Mouse (Mus musculus) gonadal fat pad, adult 2 months (tissue): Measurements from ENCODE around the gene Efr3b. TPM values are rescaled to one million over a fixed set of nuclear protein-coding genes. Genes with fewer than 3 reads are reported as not detected.

Experiments used
- DNase-seq: peaks from one replicate; pipeline ENCODE4 v3.0.0-alpha.2; 2012; ENCODE audit warnings: low read depth
- polyA plus RNA-seq: library from polyadenylated mRNA; depleted of rRNA; stranded (reverse); fragments of >200 nt; gene quantifications from 2 replicates; pipeline ENCODE4 v1.2.3, GENCODE M21; 2012

Efr3b gene
- polyA plus RNA-seq, 1 experiment = 10.0 TPM

DNA sequence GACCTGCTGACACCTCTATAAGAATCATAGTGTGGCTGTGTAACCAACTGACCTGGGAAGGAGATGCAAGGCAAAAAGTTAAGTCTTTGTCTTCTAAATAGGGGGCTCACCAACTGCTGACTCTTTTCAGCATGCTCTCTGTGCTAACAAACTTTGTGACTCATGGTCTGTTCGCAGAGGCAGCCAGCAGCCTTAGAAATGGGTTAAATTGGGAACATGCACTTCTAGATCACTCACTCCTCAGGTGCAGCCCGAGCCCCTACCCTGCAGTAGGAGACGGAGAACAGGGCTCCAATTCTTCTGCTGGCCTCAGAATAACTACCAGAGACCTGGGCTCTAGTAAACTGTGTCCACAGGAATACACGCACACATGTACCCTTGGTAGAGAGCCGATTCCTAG lies 1.2 kb downstream of the Efr3b start:
- DNase-seq = no peak

DNA sequence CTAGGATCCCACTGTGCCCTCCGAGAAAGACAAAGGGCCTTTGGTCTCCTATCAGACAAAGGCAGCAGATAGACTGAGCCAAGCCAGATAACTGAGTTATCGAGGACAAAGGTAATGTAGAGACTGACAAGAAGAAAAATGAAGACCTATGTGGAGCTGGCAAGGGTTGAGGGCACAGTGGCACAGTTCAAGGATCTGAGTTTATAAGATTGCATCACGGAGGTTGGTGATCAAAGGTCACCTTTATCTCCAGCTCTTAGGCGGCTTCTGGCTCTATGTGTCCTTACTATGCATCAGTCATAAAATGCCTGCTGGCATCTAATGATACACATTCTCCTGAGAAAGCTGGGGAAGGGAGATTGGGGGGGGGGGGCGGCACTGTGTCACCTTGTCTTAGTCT lies 2.6 kb downstream of the Efr3b start:
- DNase-seq = no peak

DNA sequence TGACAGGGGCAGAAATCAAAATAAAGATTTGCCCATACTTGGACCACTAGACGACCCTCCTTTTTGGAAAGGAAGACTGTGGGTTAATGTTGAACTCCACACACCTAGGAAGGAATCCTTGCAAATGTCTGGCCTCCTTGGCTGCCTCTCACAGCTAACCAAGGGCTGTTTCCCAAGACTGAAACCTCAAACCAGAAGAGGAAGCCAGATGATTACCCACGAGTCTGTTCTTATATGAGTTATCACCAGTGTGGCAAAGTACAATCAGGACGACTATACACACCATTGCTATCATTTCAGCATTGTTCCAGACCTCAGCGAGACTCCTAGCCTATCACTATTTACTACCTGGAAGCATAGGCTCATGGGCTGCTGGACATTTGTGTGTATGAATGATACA lies 9.7 kb downstream of the Efr3b start:
- no peak for DNase-seq

GRCm38 (mm10) chr12:4028516-4028915 lies 10.2 kb downstream of the Efr3b start:
- no peak for DNase-seq

DNA sequence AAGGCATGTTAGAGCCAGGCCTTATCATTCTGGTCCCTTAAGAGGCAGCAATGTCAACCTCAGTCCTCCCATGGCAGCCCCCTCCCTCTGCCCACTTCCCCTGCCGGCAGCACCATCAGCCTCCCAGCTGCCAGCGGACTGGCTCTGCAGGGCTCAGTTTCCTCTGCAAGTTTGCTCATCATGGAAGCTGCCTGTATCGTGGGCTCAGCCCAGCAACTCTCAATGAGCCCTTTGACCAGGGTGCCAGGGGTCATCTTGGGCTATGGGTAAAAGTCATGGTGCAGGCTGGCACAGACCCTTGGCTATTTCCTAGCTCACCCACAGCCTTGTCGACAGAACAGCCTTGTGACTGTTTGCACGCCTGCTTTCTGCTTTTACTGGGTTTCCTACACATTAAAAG lies 14.4 kb downstream of the Efr3b start:
- no peak for DNase-seq

DNA sequence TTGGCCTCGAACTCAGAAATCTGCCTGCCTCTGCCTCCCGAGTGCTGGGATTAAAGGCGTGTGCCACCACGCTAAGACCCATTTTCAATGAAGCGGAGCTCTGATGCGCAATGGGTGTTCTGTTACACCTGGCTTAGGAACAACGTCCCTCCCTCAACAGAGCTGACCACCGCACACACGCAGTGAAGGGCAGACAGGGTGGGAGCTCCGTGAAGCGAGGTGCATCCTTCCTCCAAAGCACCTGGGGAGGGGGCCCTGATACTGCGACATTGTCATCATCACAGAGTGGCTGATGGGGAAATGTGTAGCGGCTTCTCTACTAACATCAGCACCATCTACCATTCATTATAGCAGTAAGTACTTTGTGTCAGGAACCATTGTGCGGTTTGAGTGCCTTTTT lies 15.2 kb downstream of the Efr3b start:
- no peak for DNase-seq

GRCm38 (mm10) chr12:4022845-4023244 lies 15.9 kb downstream of the Efr3b start:
- DNase-seq = no peak

GRCm38 (mm10) chr12:4020505-4020904 lies 18.2 kb downstream of the Efr3b start:
- no peak for DNase-seq

- no peak for DNase-seq
Observed at GRCm38 (mm10) chr12:4016321-4016720, 22.4 kb downstream of the Efr3b start.

DNA sequence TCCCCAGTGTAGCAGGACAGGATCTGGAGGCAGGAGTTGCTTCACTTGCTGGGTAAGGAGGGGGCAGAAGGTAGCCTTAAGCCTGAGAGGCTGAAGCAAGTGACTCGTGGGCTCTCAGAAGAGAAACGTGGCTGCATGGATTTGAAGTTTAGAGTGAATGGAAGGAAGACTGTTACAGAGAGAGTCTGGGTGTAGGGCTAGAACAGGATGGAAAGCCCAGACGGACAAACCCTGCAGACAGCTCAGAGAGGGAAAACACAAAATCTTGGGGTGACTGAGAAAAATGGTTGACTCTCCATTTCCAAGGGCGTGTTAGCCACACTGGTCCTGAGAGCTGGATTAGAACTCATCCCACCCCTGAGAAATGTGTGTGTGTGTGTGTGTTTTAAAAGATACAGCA lies 23.0 kb downstream of the Efr3b start:
- DNase-seq = no peak

DNA sequence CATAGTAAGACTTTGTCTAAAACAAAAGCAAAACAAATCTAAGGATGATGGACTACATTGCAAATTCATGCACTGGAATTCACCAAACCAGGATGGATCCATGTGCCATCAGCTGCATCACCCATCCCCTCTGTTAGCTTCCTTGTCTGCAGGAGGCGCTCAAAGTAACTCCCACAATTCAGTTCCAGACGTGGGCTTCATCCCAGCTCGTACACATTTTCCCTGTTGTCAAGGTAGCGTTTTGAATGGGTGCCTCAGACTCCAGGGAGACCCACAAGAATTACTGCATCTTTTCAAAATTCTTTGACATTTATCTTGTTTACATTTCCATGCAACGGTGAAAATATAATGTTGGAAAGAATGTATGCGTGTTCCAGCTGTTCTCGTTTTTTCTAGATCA lies 23.5 kb downstream of the Efr3b start:
- DNase-seq = no peak

DNA sequence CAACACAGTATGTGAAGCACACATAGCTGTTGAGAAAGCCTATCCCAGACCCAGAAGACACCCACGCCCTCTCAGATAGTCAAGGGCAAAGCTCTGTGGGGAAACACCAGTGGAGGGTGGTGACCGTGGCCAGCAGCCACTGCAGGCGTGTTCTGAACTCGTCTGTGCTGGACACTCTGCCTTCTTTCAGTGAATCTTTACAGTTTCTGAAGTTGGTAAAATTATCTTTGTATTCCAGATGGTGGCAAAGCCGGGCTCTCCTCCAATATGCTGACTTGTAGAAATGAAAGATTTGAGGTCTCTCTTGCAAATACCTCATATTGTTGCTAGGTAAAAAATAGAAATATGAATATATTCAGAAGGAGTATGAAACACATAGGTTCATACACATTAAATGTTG lies 27.0 kb downstream of the Efr3b start:
- DNase-seq = no peak

DNA sequence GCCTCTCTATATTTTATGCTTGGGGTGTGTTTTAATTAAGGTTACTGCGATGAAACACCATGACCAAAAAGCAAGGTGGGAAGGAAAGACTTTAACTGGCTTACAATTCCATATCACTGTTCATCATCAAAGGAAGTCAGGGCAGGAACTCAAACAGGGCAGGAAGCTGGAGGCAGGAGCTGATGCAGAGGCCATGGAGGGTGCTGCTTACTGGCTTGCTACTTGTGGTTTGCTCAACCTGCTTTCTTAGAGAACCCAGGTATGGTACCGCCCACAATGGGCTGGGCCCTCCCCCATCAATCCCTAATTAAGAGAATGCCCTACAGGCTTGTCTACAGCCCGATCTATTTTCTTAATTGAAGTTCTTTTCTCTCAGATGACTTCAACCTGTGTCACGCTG lies 27.4 kb downstream of the Efr3b start:
- DNase-seq = no peak

GRCm38 (mm10) chr12:4008731-4009130 lies 30.0 kb downstream of the Efr3b start:
- no peak for DNase-seq

DNA sequence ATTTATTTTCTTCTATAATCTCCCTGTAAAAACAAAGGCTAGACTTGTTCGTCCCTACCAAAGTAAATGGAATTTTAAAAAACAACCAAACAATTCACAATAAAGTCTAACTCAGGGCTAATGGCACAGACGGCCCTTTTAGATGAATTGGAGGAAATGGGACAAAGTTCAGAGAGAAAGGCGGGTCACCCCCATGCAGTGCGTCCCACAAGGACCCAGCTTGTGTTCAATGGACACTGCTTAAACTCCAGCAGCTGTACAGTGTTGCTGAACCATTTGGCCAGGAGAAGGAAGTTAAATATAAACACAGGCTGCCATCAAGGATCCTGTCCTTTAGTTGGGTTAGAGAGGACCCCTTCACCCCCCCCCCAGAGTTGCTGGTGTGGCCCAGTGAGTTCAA lies 30.9 kb downstream of the Efr3b start:
- no peak for DNase-seq

DNA sequence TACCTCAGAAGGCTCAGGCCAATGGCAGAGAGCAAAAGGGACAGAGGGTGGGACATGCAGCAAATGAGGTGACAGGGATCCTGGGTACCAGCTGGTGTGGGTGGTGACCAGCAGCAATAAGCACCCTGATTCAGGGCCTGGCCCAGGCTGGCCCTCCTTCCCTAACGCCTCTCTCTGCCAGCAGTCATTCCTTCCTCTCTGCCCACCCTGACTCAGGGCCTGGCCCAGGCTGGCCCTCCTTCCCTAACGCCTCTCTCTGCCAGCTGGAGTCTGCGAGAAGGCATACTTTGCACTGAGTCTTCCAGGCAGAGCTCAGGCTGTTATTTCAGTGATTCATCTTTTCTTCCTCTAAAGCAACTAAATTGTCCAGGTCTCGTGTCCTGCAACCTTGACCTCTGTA lies 31.5 kb downstream of the Efr3b start:
- no peak for DNase-seq

GRCm38 (mm10) chr12:4006079-4006478 lies 32.6 kb downstream of the Efr3b start:
- no peak for DNase-seq

- no peak for DNase-seq
Observed at GRCm38 (mm10) chr12:4004648-4005047, 34.1 kb downstream of the Efr3b start.

GRCm38 (mm10) chr12:4000406-4000805 lies 38.3 kb downstream of the Efr3b start:
- DNase-seq = no peak

DNA sequence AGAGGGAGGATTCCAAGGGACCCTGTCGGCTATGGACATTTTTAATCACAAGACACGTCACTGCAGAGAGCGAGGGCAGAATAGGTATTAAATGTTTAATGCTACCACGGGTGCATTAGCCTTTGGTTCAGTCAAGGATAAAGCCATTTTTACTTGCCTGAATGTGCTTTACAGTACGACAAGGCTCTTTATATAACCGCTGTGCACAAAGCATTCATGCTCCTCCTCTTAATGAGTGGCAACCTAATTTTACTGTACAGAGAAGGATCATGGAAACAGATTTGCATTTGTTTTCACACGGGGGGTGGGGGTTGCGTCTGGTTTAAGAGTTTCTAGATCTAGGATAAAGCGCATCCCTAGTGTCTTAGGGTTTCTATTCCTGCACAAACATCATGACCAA lies 42.0 kb downstream of the Efr3b start:
- no peak for DNase-seq

GRCm38 (mm10) chr12:3991047-3991446 lies 47.7 kb downstream of the Efr3b start:
- no peak for DNase-seq

- DNase-seq = no peak
Observed at GRCm38 (mm10) chr12:3989943-3990342, 48.8 kb downstream of the Efr3b start.

GRCm38 (mm10) chr12:3984446-3984845 lies 54.3 kb downstream of the Efr3b start:
- DNase-seq = no peak

DNA sequence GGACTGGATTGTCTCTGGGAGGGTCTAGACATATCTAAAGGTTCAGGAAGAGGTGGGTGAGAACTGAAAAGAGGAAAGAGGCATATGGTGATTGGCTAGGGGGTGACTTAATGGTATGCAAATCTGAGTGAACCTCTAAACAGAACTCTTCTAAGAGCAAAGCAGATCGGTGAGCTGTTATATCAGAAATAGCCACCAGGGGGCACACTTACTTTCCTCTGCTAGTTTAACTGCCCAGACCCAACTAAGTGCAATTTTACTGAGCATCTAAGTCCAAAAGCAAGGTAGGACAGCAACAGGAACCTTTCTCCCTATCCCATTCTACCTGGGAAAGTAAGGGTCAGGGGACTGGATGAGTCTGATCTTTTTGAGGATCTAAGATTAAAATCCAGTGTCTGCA lies 55.0 kb downstream of the Efr3b start:
- no peak for DNase-seq

GRCm38 (mm10) chr12:3982257-3982656 lies 56.5 kb downstream of the Efr3b start:
- no peak for DNase-seq
